Mouse (Mus musculus) erythroblast, adult 5-6 weeks (primary cell): ENCODE results near the gene 5330417C22Rik. TPM values are rescaled to one million over a fixed set of nuclear protein-coding genes. Genes with fewer than 3 reads are reported as not detected.

Source experiments
- ATAC-seq: replicated peaks from 2 replicates; pipeline ENCODE4 v1.8.0; 2016; ENCODE audit warnings: moderate number of reproducible peaks, mild to moderate bottlenecking, moderate TSS enrichment, inconsistent platforms; ENCODE audit not compliant: poor library complexity, low FRiP score, severe bottlenecking
- total RNA-seq, 2 experiments: library from RNA; stranded (forward) in 1 of 2; stranded (reverse) in 1 of 2; fragments of 150-400 nt in 1 of 2; fragments of 200-764, 138-1000 nt in 1 of 2; gene quantifications; 2 replicates each; pipeline versions ENCODE4 v1.2.3 to v1.2.4; 2015 to 2017; ENCODE audit warnings: low replicate concordance in 2 of 2

Gene 5330417C22Rik
- total RNA-seq, 2 experiments from 2014 or later: not detected

DNA sequence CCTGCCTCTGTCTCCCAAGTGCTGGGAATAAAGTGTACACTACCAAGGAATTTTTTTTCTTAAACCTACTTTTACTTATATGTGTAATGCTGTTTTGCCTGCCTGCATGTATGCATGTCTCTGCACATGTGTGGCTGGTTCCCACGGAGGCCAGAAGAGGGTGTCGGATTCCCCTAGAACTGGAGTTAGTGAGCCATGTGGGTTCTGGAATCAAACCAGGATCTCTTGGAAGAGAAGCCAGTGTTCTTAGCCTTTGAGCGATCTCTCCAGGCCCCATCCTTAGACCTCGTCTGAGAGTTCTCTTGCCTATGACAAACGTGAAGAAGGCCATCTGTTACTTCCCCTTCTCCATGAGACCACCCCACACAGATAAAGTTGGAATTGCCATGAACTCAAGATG, 60.8 kb downstream of the 5330417C22Rik start:
- no peak for ATAC-seq

DNA sequence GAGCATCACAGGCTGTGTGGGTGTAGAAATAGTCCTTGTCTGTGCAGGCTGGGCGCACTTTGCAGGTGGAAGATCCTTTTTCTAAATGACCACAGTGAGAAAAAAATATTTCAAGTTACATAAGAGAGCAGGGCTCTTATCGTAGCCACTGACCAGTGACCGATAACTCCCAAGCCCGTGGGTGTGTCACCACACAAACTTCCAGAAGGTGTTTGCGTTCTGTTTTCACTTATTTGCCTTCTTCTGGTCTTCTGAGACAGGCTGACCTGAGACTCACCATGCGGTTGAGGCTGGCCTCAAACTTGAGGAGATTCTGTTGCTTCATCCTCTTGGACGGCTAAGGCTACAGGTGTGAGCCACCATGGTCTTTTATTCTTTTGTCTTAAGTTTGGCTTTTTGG, 61.4 kb downstream of the 5330417C22Rik start:
- no peak for ATAC-seq

DNA sequence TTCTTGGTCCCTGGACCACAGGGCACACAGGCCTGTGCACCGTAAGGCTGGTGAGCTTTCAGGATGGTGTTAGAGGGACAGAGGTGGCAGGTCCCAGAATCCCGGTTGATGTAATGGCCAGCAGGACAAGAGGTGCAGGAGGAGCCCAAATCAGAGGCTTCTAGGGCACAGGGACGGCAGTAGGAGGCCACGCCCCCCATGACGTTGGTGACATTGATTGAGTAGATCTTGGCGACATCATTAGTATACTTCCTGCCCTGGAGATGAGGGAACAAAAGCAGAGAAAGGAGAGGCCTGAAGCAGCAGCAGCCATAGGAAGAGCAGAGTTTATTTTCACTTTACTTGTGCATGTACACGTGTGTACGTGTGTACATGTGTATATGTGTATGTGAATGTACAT, 68.6 kb downstream of the 5330417C22Rik start:
- ATAC-seq: no peak

DNA sequence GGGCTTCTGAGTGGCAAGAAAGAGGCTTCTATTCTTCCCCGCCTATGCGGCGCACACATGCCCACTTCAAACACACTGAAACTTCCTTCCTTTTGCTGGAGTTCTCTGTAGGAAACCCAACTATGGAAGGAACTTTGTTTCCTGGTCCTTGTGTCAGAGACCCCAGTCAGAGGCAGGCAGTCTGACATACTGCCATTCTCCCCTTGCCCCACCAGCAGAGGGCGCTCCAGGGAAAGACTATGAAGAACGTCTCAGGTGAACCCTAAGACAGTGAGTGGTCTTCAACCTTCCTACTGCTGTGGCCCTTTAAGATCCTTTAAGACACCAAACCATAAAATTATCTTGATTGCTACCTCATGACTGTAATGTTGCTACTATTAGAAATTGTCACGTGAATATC, 69.9 kb downstream of the 5330417C22Rik start:
- peak; percentile 64; the same call in 1 of the 2 replicates for ATAC-seq

DNA sequence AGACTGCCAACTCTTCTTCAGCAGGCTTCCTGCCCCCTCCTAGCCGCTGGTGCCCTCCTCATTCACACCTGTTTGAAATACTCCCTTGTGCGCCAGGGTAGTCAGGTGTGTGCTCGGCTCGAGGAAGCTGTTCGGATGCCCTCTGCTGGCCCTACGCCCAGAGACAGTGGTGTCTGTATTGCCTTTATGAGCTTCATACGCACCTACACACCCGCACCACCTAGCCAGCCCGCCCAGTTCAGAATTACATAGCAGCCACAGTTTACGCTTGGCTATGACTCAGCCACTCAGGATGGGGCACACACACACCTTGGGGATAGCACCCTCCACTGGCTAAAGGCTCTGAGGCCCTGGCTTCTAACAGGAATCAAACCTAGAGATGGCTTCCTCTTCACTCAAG, 77.5 kb downstream of the 5330417C22Rik start:
- peak; percentile 47; the same call in 1 of the 2 replicates for ATAC-seq

DNA sequence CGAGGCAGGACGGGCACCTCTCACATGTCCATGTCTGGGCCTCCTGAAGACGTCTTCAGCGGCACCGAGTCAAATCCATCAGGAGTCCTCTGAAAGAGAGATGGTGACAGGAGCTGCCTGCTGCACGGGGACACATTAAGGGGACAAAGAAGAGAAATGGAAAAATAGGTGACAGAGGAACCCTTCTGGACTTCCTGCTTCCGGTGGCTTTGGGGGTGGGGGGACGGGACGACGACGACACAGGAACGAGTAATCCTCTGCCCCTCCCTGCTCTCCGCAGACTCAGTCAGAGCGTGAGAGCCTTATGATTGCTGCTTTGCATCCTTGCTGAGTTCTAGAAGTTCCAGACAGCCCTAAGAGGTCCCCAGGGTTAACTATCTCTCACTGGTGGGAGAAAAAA, 78.0 kb downstream of the 5330417C22Rik start:
- no peak for ATAC-seq

DNA sequence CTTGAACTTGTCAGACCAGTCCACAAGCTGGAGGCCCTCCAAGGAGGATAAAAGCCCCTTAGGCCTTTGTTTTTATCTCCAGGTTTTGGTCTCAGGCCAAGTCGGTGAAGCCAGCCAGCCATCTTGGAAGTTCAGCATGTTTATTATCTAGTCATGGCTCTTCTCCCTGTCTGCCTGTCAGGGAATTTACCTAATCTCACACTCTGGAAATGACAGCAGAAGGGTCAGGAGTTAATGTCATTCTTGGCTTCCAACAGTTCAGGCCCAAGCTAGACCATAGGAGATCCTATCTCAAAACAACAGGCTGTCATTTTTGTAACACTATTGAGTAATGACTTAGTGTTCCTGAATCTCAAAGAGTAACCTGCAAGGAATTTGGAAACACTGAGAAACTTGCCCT, 82.2 kb downstream of the 5330417C22Rik start:
- no peak for ATAC-seq

DNA sequence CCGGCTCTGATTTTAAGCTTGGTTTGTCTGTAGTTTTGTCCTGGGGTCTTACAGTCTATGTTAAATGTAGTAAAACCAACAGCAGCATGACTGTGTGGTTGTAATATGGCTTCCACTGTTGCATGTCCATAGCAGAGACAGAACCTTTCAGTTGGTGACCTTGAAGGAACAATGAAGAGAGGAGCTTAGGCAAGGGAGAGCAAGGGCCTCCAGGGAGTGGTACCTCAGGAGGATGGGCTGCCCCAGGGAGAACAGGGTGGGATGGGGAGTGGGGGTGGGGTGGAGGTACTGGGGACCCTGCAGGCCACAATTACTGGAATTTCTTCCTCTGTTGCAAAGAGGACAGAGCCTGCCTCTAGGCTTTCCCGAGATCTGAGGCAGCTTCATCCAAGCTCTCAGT, 84.4 kb downstream of the 5330417C22Rik start:
- ATAC-seq: no peak

DNA sequence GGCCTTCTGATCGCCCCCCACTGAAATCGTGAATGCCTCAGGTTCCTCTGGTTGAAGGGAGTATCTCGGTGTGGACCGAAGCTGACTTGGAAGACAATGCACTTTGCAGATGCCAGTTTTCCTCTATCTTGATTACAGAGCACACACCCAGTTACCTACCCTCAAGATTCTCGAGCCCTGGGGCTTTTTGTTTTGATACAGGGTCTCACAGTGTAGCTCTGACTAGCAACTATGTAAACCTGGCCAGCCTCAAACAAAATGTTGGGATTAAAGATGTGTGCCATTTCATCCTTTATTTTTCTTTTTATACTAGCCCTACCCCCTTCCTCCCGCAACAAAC, 91.0 kb downstream of the 5330417C22Rik start:
- no peak for ATAC-seq

DNA sequence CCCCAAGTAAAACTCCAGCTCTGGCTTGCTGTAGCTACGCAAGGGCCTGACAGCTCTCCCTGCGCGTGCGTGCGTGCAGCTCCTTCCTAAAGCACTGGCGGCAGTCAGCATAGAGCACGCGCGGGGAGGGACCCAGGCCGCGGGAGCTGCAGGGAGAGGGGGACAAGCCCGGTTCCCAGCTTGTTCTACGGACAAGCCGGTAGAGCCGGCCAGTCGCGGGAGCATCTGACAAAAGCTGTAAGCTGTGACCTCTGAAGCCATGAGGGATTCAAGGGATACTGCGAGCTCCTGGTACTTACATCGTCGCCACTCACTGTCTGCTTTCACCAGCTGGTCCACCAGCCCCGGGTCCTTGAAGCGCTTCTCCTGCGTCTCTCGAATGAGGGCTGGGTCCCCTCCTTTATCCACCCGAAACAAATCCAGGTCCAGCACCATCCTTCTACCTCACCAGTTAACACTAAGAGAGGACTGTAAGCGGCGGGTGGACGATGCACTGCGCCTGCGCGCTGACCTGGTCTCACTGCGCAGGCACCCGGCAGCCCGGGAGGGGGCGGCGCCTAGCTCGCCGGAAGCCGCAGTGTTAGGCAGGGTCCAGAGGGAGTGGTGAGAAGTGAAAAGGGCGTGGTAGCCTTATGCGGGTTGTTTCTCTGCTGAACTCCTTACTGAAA, 91.5 kb downstream of the 5330417C22Rik start, which contains the start of gene Sars:
TSS of gene Sars (minus strand) at position 512 of the 668 bp plus-strand sequence.
- ATAC-seq: peak; percentile 93

DNA sequence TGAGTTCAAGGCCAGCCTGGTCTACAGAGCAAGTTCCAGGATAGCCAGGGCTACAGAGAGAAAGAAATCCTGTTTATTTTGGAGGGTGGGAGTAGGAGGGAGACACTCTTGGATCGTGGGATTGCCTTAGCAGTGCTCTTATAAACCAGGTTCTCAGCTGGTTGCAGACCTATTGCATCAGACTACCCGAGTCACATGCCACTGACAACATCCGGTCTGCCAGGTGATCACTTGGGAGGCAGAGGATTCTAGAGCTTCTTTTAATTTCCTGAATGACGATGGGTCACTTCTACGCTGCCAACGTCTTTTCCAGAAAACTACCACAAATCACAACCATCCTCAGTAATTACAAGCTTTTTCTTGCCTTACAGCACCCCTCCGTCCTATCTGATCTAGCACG, 92.3 kb downstream of the 5330417C22Rik start:
- peak; percentile 80 for ATAC-seq

DNA sequence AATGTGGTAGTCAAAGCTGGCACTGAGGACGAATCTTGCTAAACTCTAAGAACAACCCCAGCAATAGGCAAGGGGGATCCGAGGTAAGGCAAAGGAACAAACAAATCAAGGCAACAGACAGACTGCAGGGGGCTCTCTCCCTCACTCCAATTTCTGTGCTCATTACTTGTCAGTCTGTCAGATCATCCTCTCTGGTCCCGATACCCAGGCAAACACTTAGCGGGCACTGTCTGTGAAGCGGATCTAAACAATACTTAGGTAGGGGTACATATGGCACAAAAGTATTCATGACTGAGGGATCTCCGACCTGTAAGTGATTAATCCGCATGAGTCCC, 100.0 kb downstream of the 5330417C22Rik start:
- ATAC-seq: no peak

DNA sequence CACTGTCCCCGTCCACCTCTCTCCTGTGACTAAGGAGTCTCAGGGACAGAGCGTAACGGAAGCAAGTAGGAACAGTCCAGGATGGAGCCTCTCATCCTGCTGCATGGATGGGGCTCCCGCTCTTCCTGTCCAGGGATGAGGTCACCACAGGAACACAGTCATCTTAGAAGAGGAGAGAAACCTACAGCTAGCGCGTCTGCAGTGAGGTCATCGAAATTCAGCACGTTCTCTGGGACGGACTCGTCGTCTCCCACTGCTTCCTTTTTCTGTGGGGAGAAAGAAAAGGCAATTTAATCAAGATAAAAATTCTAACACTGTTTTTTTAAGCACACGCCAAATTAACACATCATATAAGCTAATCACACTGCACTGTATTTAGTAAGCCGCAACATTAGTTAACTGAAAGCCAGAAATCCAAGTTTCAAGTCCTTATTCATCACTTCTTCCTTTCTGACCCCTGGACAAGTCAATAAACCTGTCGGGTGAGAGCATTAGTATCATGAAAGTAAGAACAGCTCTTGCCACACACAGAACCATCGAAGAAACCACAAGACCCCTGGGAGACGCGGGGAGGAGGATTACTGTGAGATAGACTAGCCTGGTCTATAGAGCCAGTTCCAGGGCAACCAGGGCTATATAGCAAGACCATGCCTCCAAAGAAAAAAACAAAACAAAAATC, 100.5 kb downstream of the 5330417C22Rik start:
- no peak for ATAC-seq

DNA sequence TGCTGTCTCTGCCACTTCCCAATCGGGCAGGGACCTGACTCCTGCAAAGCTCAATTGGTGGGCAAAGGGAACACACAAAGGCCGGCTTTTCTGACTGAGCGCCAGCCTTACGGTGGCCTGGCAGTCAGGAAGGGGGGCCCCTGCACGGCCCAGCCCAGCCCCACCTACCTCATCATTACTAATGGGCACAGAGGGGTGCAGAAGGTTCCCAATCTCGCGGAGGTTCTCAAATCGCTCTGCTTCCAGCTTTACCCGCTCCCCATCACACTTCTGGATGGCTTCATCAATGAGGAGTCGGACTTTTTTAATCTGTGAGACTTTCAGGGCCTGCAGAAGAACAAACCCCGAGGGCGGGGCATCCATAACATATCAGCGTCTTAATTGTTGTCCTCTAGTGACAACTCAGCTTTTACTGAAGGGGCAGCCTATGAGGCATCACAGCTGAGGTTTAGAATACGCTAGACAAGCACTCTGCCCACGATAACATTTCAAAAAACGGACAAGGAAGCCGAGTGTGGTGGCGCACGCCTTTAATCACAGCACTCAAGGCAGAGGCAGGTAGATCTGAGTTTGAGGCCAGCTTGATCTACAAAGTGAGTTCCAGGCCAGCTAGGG, 102.3 kb downstream of the 5330417C22Rik start:
- no peak for ATAC-seq

DNA sequence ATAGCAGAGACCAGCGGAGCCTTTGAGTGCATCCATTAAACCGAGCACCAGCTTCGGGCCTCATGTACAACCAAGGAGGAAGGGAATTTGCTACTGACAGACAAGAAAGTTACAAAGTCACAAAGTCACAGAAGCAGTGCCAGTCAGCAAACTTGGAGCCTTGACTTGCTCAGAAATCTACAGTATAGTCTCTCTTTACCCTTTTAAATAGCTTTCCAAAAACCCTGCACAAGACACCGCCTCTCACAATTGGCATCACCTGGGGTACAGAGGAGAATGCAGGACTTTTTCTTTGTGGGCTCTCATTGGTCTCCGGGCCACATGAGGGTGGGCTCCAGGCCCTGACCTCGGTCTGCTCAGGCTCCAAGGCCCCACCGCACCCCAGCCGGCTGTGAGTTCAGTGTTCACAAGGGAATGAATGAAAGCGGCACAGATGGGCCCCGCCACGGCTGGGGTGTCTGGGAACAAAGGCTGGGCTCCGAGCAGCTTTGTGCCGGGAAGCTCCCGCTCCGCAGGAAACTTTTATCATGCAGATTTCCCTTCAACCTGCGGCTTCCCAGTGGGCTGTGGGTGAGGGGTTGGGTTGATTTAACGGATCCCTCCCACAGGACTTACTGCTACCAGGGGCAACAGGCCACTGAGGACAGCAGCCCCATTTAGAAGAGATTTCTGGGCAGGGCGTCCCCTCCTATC, 103.0 kb downstream of the 5330417C22Rik start:
- ATAC-seq: no peak

DNA sequence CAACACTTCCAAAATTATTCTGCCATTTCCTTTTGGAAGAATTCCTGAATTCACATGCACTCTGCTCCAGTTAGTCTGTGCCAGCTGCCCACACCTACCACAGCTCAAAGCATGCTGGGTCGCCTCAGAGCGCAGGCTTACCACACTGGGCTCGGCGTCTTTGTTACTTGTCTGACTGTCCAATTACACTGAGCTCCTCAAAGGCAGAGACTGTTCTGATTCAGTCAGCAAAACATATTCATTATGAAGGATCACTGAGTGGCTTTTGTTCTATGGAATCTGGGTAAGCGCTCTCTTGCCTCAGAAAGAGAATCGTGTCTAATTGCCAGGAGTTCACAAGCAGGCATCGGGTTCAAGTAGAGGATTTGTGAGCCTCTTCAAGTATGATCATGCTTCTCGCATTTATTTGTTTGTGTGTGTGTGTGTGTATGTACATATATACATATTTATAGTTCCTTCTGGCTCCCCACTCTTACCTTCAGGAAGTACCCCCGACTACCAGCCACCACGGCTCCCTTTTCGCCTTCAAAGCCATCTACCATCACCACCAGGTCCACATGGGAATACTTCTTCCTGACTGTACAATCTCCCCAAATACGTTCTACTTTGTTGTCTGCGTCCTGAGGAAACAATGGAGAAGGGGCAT, 103.7 kb downstream of the 5330417C22Rik start:
- no peak for ATAC-seq

DNA sequence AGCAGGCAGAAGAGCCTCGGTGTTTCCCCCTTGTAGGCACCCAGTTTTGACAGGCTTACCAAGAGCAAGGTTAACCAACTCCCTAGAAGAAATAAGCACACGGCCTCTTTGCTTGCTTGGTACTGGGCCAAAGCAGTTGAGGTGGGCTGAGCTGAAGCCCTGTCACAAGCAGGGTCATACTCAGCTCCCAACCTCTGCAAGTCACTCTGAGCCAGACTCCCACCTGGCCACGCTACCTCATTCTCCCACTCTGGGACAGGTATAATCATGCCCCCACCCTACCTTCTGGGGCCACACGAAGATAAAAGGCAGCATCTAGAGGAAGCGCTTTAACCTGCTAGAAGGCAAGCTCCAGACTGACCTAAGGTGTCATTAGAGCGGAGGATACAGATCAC, 110.7 kb downstream of the 5330417C22Rik start:
- no peak for ATAC-seq

DNA sequence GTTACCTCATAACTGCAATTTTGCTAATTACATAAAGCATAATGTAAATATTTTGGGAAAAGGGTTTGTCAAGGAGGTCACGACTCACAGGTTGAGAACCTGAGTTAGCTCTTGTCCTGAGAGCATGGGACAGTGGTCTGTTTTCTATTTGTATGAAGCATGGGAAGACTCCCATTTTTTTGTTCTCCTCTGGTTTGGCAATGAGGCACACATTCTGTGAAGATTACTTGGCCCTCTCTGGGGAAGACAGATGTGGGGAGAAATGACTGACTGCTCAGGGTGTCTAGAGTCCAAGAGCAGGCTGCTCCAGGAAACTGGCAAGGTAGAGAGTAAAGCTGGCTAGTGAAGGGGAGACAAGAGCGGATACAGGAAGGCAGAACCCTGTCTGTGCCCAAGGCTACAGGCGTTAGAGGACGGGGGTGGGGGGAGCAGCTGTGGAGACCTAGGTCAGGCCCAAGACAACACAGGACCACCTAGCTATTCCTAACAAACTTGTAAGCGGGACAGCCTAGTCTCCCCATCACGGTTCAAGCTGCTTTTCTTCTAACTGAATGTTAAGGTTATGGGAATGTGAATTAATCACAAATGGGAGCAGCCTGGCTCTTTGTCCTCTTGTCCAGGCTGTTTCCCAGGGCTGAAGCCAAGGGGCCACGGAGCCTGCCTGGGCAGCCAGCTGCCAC, 111.3 kb downstream of the 5330417C22Rik start:
- no peak for ATAC-seq

DNA sequence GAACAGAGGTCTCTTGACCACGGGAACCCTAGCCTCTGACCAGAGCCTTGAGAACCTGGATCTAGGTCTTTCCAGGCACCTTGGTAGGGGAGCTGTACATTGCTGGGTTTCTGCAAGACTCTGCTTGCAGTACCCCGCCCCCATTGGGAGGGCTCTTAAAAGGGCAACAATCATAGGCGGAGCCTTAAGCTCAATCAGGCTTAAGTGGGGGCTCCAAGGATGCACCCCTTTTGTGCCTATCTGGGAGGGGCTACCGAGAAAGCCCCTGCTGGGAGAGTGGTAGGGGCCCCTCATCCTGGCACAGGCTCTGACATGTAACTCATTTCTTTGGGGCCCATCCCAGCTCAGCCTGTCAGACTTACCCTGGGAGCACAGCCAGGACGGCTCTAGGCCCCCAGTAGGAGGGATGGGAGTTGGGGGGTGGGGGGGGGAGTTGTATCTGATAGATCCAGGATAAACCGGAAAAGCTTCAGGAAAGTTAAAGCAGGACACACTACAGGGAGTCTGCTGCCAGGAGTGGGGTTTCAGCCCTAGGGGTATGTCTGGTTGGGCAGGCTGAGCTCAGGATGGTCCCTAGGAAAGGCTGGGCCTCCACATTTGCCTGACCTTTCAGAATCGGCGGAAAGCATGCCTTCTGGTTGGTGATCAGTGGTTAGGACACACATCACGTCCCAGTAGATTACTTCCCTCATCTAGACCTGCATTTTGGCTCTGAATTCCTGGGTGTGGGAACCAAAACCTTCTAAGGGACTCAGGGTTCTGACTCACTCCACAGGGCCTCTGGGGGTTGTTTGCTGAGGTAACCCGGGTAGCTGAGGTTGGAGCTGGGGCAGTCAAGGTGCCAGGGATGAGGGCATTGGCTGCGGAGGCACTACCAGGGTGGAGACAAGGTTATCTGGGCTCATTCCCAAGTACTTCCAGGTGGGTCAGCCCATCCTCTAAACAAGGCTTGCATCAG, 112.2 kb downstream of the 5330417C22Rik start:
- ATAC-seq: no peak
